Mouse (Mus musculus) intestine, postnatal 0 days (tissue): ENCODE measurements around the gene E2f8. TPM values are rescaled to one million over a fixed set of nuclear protein-coding genes. Genes with fewer than 3 reads are reported as not detected.

Experiments
- ATAC-seq: fragments of 200-750 bp; cut with Nextera tagmentation; 2 replicates; pipeline ENCODE4 v1.8.0; 2017; ENCODE audit warnings: mild to moderate bottlenecking, moderate TSS enrichment, moderate library complexity
- H3K27ac ChIP-seq: fragments of 300-500 bp; sonication (generic); 2 replicates; pipeline ENCODE4 v1.5.1; 2014; ENCODE audit warnings: mild to moderate bottlenecking, low read depth, low read length, moderate library complexity
- H3K27me3 ChIP-seq: fragments of 300-500 bp; sonication (generic); replicated peaks from 2 replicates; pipeline ENCODE4 v1.6.1; 2014; ENCODE audit warnings: low read length, mixed read lengths; ENCODE audit not compliant: control insufficient read depth, insufficient read depth
- H3K36me3 ChIP-seq: fragments of 300-500 bp; sonication (generic); 2 replicates; pipeline ENCODE4 v1.6.1; 2014; ENCODE audit warnings: mild to moderate bottlenecking, moderate library complexity; ENCODE audit not compliant: control insufficient read depth, insufficient read depth
- H3K4me1 ChIP-seq: fragments of 300-500 bp; sonication (generic); replicated peaks from 2 replicates; pipeline ENCODE4 v1.6.1; 2014; ENCODE audit warnings: antibody characterized with exemption, low read length, mixed read lengths; ENCODE audit not compliant: control insufficient read depth, insufficient read depth
- H3K4me2 ChIP-seq: fragments of 300-500 bp; sonication (generic); replicated peaks from 2 replicates; pipeline ENCODE4 v1.6.1; 2014; ENCODE audit warnings: low read depth, mild to moderate bottlenecking, moderate library complexity
- H3K4me3 ChIP-seq: fragments of 300-500 bp; sonication (generic); 2 replicates; pipeline ENCODE4 v1.5.1; 2014; ENCODE audit warnings: low read depth, low read length
- H3K9ac ChIP-seq: fragments of 300-500 bp; sonication (generic); 2 replicates; pipeline ENCODE4 v1.6.1; 2014; ENCODE audit warnings: mild to moderate bottlenecking, low read depth, low read length
- H3K9me3 ChIP-seq: fragments of 300-500 bp; sonication (generic); 2 replicates; pipeline ENCODE4 v1.6.1; 2016; ENCODE audit warnings: mixed run types; ENCODE audit not compliant: control insufficient read depth
- CTCF ChIP-seq: sonication (generic); IDR thresholded peaks from 2 replicates; pipeline ENCODE4 v1.5.1; 2016; ENCODE audit warnings: low read depth, mild to moderate bottlenecking, control low read depth, antibody characterized with exemption, moderate library complexity
- WGBS: fragments of 180-500 bp; shearing (Covaris S2); extraction: QIAGEN DNeasy Blood & Tissue Kit; methylation state at CpG from one replicate; pipeline ENCODE4 v1.1.7; 2014; 5-methylcytosine and 5-hydroxymethylcytosine counted together
- polyA plus RNA-seq: library from polyadenylated mRNA; unstranded; fragments of >200 nt; fragmentation: Nextera tagmentation; extraction: Ambion mirVana; gene quantifications from 2 replicates; pipeline ENCODE4 v1.2.1, GENCODE M21; 2015

E2f8 gene
- polyA plus RNA-seq, 1 experiment from 2014 or later = 18.1 TPM

DNA sequence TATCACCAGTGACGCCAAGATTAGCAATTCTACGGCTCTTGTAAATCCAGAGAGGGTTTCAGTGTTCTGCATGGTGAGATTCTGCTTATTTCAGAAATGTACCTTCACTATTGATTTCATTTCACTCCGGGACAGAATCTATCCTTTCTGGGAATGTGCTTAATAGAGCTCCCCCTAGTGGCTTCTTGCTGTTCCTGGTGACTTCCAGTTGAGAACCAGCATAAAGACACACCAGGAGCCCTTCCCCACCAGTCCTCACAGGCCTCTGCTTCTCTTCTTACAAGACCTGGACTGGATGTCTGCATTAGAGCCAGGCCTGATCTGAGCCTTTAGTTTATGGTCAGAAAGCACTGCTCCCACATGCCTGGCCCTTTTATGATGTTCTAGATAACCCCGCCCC is 4.9 kb downstream of the E2f8 start:
- no peak for ATAC-seq
- no peak overlapping the region for H3K4me2 ChIP-seq
- H3K27ac ChIP-seq = 0 out of 2 replicates have a peak overlapping the region, but pooled peaks have one; percentile 47
- peak; percentile 79 for TF ChIP-seq CTCF
- H3K4me1 ChIP-seq = peaks cover 11% of the 10 kb centered on the region
- H3K27me3 ChIP-seq = no peaks in the 10 kb centered on the region
- H3K9me3 ChIP-seq = no peaks in the 10 kb centered on the region
- H3K36me3 ChIP-seq = peaks cover 45% of the 10 kb centered on the region
- H3K4me3 ChIP-seq = no peak overlapping the region
- no peak overlapping the region for H3K9ac ChIP-seq
- WGBS = 56% methylated on average over 4 of the region's 4 CpGs

DNA sequence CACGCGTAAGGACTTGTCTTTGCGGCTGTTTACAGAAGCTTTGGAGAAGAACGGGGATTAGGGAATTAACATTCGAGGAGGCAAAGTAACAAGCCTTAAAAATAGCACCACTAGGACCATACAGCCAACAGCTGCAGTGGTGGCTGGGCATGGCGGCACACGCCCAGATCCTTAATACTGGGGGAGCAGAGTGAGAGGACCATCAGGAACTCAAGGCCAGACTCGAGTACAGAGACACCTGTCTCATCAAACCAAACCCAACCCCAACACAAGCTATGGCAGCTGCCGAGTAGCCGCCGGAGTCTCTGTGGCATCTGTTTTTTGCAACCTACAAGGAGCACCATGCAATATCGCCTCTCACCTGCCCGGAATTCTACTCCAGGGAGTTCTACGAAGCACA is 6.3 kb downstream of the E2f8 start:
- Histone ChIP-seq H3K9me3 (no peaks in the 10 kb centered on the region), H3K27me3 (no peaks in the 10 kb centered on the region), H3K4me1 (peaks cover 11% of the 10 kb centered on the region), H3K9ac (no peak overlapping the region), H3K4me2 (no peak overlapping the region), H3K4me3 (no peak overlapping the region), H3K36me3 (peaks cover 59% of the 10 kb centered on the region), H3K27ac (no peak overlapping the region)
- no peak for TF ChIP-seq CTCF
- no peak for ATAC-seq
- 92% methylated on average over 14 of the region's 14 CpGs for WGBS

DNA sequence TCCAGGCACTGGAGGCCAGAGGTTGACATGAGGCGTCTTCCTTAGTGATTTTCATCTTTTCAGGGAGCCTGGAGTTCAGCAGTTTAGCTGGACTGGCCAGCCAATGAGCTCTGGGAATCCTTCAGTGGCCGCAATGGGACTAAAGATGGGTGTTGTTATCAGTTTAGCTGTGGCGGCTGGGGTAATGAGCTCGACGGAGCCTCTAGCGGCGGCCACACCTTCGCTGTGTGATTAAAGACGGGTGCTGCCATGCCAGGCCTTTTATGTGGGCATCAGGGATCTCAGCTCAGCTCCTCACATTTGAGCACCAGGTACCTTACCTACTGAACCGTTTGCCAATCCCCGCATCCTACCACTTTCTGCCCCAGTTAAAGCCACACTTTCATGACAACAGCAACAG is 10.1 kb downstream of the E2f8 start:
- WGBS = 77% methylated on average over 11 of the region's 11 CpGs

DNA sequence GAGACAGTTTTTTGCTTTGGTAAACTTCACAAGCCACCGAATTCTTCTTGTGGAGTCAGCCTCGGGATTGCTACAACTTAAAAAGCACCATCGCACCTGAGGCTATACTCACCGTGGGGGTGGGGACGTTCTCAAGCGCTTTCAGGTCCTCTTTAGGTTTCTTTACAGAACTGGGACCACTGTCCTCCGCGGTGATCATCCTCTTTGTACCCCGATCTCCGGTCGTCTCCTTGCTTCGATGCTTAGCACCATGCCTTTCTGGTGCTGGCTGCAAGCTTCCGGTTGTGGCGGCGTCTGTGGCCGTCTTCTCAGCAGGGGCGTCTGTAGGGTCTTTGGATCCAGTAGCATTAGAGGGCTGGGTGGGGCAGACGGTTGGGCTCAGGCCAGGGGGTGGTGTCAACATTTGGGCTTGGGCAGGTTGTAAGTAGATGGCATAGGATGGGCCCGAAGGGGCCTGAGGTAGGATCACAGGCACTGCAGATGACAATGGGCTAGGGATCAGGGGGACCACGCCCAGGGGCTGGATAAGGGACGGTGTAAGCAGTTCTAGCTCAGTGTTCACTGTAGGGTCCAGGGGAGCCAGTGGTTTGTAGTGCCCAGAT is 10.7 kb downstream of the E2f8 start:
- no peak for TF ChIP-seq CTCF
- Histone ChIP-seq H3K4me1 (no peaks in the 10 kb centered on the region), H3K4me2 (no peak overlapping the region), H3K27ac (no peak overlapping the region), H3K9ac (no peak overlapping the region), H3K9me3 (no peaks in the 10 kb centered on the region), H3K36me3 (peaks cover 91% of the 10 kb centered on the region), H3K27me3 (no peaks in the 10 kb centered on the region), H3K4me3 (no peak overlapping the region)
- ATAC-seq = no peak
- WGBS = 94% methylated on average over 21 of the region's 21 CpGs

More for the DNA sequence above, 10.1 kb downstream of the E2f8 start:
- H3K4me2 ChIP-seq = no peak overlapping the region
- ATAC-seq = no peak
- peaks cover 90% of the 10 kb centered on the region for H3K36me3 ChIP-seq
- H3K4me1 ChIP-seq = no peaks in the 10 kb centered on the region
- no peak overlapping the region for H3K4me3 ChIP-seq
- TF ChIP-seq CTCF = no peak
- no peak overlapping the region for H3K27ac ChIP-seq
- no peaks in the 10 kb centered on the region for H3K27me3 ChIP-seq
- no peaks in the 10 kb centered on the region for H3K9me3 ChIP-seq
- no peak overlapping the region for H3K9ac ChIP-seq

DNA sequence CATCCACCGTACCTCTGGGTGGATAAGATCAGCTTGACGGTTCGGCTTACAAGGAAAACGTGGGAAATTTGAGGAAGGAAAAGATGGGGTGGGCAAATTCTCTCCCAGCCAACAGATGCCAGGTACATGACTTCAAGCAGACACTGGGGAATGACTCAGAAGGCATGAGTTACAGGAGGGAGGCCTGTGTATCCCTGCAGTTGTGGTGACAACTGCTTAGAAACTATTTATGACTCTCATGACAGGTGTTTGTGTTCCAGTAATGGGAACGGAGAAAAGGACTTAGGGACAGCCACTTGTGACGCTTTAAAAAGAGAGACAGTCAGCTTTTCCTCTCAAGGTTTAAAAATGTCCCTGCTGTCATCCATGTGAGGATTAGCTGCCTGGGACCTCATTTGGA is 11.3 kb downstream of the E2f8 start:
- Histone ChIP-seq H3K27me3 (no peaks in the 10 kb centered on the region), H3K9ac (no peak overlapping the region), H3K4me3 (no peak overlapping the region), H3K4me1 (no peaks in the 10 kb centered on the region), H3K27ac (no peak overlapping the region), H3K4me2 (no peak overlapping the region), H3K9me3 (no peaks in the 10 kb centered on the region), H3K36me3 (peaks cover 91% of the 10 kb centered on the region)
- TF ChIP-seq CTCF = no peak
- ATAC-seq = no peak
- 84% methylated on average over 6 of the region's 6 CpGs for WGBS

DNA sequence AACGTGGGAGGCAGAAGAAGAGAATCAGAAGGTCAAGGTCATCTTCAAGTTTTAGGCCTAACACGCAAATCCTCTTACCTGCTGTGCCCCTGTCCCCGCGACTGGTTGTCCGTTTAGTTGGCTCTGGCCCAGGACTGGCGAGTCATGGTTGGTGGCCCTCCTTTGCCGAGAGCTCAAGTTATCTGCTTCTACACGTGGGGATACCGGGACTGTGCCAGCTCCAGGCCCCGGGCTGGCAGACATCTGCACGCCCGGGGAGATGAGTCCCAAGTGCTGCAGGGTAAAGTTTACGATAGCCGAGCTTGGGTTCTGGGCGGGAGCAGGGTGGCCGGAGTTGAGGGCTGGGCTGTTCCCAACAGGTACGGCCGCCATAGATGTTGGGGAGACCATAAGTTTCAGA is 13.8 kb downstream of the E2f8 start:
- WGBS = 91% methylated on average over 18 of the region's 18 CpGs
- Histone ChIP-seq H3K27me3 (no peaks in the 10 kb centered on the region), H3K4me2 (no peak overlapping the region), H3K9me3 (no peaks in the 10 kb centered on the region), H3K9ac (no peak overlapping the region), H3K4me1 (no peaks in the 10 kb centered on the region), H3K27ac (0 out of 2 replicates have a peak overlapping the region, but pooled peaks have one; percentile 7), H3K36me3 (peaks cover 67% of the 10 kb centered on the region), H3K4me3 (no peak overlapping the region)
- TF ChIP-seq CTCF = no peak
- ATAC-seq = no peak
